Mouse (Mus musculus): ENCODE measurements at regions not wholly inside any gene's neighbourhood (a gene's known extent, or its start where the extent isn't known, plus 50 kb on each side); places are given as distances from the start of the nearest gene placed in this dataset.

DNA sequence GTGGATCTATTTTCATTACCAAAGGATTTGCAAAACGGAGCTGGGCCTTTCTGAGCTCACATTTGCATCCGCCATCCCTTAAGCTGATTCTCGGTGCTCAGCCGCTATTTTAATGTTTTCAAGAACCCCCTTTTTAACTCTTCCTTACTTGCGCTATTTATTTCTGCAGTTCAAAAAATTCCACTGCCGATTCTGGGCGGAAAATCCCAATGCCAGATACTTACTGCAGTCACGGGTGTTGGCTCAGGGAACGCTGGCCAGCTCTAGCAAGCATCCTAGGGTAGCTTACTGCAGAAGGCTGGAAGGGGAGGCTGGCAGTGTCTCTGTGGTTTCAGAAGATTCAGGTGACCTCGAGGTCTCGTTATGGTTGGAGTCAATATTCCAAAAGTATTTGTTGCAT lies 159.4 kb downstream of the Faxc start:
- Histone ChIP-seq H3K27ac (ENCODE audit: low read depth, low read length) (no peak overlapping the region), H3K4me1 (ENCODE audit: insufficient read depth, low read length) (no peaks in the 10 kb centered on the region; the same call in 1 of the 2 replicates), H3K36me3 (ENCODE audit: insufficient read depth, low read length) (no peaks in the 10 kb centered on the region), H3K4me2 (ENCODE audit: low read depth, low read length, poor library complexity, severe bottlenecking) (no peak overlapping the region), H3K27me3 (ENCODE audit: insufficient read depth, low read length) (no peaks in the 10 kb centered on the region), H3K9me3 (ENCODE audit: low read length) (no peaks in the 10 kb centered on the region), H3K9ac (replicated peaks; ENCODE audit: low read length, poor library complexity, severe bottlenecking) (no peak overlapping the region), H3K4me3 (ENCODE audit: low read depth, low read length) (no peak overlapping the region)
- 52% methylated on average over 11 of the region's 11 CpGs for WGBS
- DNase-seq (ENCODE audit: low spot score) (no peak), ATAC-seq (ENCODE audit: low FRiP score) (no peak)
- no peak for TF ChIP-seq CTCF (IDR thresholded peaks at IDR 0.05)

DNA sequence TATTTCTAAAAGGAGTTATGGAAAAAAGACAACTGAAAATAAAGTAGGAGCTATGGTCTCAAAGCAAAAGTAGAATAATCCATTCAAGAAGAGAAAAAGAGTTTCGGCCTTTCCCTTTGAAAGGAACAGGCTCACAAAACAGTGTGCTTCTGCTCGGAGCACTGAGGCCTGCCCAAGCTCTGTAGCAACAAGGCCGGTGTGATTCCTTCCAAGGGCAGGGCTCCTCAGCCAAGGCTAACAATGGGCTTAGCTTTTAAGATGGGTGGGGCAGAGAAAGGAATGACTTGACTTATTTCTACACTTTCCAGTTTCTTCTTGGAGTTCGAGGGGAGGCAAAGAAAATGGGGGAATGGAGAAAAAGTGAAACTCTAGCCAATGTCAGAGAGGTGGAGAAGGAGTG lies 161.4 kb downstream of the Faxc start:
- ATAC-seq (ENCODE audit: low FRiP score) (no peak), DNase-seq (ENCODE audit: low spot score) (no peak)
- no peak overlapping the region for H3K27ac ChIP-seq (ENCODE audit: low read depth, low read length)
- no peak for TF ChIP-seq CTCF (IDR thresholded peaks at IDR 0.05)
- no peak overlapping the region for H3K9ac ChIP-seq (replicated peaks; ENCODE audit: low read length, poor library complexity, severe bottlenecking)
- H3K36me3 ChIP-seq (ENCODE audit: insufficient read depth, low read length) = no peaks in the 10 kb centered on the region
- H3K27me3 ChIP-seq (ENCODE audit: insufficient read depth, low read length) = no peaks in the 10 kb centered on the region
- H3K9me3 ChIP-seq (ENCODE audit: low read length) = no peaks in the 10 kb centered on the region
- H3K4me1 ChIP-seq (ENCODE audit: insufficient read depth, low read length) = no peaks in the 10 kb centered on the region; the same call in 1 of the 2 replicates
- H3K4me2 ChIP-seq (ENCODE audit: low read depth, low read length, poor library complexity, severe bottlenecking) = no peak overlapping the region
- WGBS = 80% methylated on average over 4 of the region's 4 CpGs
- no peak overlapping the region for H3K4me3 ChIP-seq (ENCODE audit: low read depth, low read length)

DNA sequence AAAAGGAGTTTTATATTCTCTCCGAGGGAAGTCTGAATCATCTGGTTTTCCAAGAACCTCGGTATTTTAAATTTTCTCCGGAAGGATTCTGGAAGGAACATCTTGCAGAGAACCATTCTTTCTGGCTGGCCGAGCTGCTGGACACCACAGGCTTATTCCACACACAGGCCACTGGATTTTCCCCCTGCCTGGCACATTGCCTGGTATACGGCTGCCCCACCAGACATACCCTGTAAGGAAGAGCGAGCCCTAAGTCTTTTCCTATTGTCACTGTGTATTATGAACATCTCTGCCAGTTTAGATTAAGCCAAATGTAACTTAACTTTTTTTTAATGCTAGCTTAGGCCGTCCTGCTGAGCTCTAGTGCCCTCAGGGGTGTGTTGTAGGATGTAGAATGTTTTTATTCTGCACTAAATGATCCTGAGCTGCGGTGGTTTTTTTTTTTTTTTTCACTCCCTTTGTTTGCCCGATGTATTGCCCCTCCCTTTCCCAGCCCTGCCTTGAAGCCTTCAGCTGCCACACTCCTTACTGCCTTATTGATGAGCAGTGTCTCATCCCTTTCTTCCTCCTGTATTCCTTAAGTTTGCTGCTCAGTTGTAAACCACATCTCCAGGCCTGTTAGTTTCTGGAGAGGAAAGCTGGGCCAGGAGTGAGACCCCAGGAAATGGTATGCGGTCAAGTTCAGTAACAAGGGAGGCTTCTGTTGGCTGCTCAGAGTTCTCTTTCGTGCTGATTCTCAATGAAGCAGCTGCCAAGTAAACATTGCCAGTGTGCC lies 164.3 kb downstream of the Faxc start:
- Histone ChIP-seq H3K4me1 (ENCODE audit: insufficient read depth, low read length) (no peaks in the 10 kb centered on the region; the same call in 1 of the 2 replicates), H3K27me3 (ENCODE audit: insufficient read depth, low read length) (no peaks in the 10 kb centered on the region), H3K27ac (ENCODE audit: low read depth, low read length) (peak overlapping the region; percentile 51), H3K4me3 (ENCODE audit: low read depth, low read length) (no peak overlapping the region), H3K9ac (replicated peaks; ENCODE audit: low read length, poor library complexity, severe bottlenecking) (0 out of 2 replicates have a peak overlapping the region, but pooled peaks have one; percentile 36), H3K9me3 (ENCODE audit: low read length) (no peaks in the 10 kb centered on the region), H3K4me2 (ENCODE audit: low read depth, low read length, poor library complexity, severe bottlenecking) (no peak overlapping the region), H3K36me3 (ENCODE audit: insufficient read depth, low read length) (no peaks in the 10 kb centered on the region)
- TF ChIP-seq CTCF (IDR thresholded peaks at IDR 0.05) = no peak
- peak; percentile 65 for DNase-seq (ENCODE audit: low spot score)
- 15% methylated on average over 11 of the region's 11 CpGs for WGBS
- ATAC-seq (ENCODE audit: low FRiP score) = peak; percentile 63; the same call in 1 of the 2 replicates

DNA sequence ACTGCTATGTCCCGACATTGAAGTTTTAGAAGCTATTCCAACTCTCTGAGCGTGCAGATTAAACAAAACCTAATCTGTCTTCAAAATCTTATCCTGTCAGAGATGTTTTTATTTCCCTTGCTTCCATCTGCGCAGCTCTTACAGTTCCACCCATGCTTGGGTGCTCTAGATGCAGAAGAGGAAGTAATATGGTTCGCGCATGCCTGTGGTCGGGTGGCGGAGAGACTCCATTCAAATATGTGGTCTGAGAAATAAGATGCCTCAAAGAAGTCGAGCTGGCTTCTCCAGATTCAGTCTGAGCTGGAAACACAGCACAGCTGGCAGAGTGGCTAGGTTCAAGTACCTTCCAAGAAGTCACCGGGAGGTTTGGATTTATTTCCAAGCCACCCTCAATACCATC lies 167.5 kb downstream of the Faxc start:
- ATAC-seq (ENCODE audit: low FRiP score) = no peak
- no peak overlapping the region for H3K4me2 ChIP-seq (ENCODE audit: low read depth, low read length, poor library complexity, severe bottlenecking)
- 91% methylated on average over 9 of the region's 9 CpGs for WGBS

DNA sequence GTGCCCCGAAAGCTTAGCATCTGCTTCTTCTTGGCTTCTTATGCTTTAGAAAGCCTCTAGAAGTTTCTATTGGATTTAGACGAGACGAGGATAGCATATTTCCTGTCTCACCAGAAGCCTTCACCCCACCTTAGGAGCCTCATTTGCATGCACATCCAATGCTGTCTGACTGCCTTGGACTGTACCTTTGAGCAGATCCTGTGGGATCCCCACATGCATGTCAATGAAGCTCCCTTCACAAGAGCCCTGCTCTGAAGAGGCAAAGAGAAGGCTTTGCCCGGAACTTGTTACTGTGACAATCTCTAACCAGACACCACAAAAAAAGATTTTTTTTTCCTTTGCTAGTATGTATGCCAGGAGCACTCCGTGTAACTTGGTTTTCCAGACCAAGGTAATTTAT lies 171.3 kb downstream of the Faxc start:
- Histone ChIP-seq H3K4me1 (ENCODE audit: insufficient read depth, low read length) (no peaks in the 10 kb centered on the region), H3K36me3 (ENCODE audit: insufficient read depth, low read length) (no peaks in the 10 kb centered on the region), H3K9ac (replicated peaks; ENCODE audit: low read length, poor library complexity, severe bottlenecking) (no peak overlapping the region), H3K27ac (ENCODE audit: low read depth, low read length) (0 out of 2 replicates have a peak overlapping the region, but pooled peaks have one; percentile 14), H3K9me3 (ENCODE audit: low read length) (no peaks in the 10 kb centered on the region), H3K4me2 (ENCODE audit: low read depth, low read length, poor library complexity, severe bottlenecking) (no peak overlapping the region), H3K27me3 (ENCODE audit: insufficient read depth, low read length) (no peaks in the 10 kb centered on the region), H3K4me3 (ENCODE audit: low read depth, low read length) (no peak overlapping the region)
- 35% methylated on average over 5 of the region's 5 CpGs for WGBS
- peak; percentile 87 for ATAC-seq (ENCODE audit: low FRiP score)
- TF ChIP-seq CTCF (IDR thresholded peaks at IDR 0.05) = no peak
- DNase-seq (ENCODE audit: low spot score) = peak; percentile 58

More for the DNA sequence above, 167.5 kb downstream of the Faxc start:
- Histone ChIP-seq H3K4me3 (ENCODE audit: low read depth, low read length) (no peak overlapping the region), H3K27me3 (ENCODE audit: insufficient read depth, low read length) (no peaks in the 10 kb centered on the region), H3K9me3 (ENCODE audit: low read length) (no peaks in the 10 kb centered on the region), H3K27ac (ENCODE audit: low read depth, low read length) (no peak overlapping the region), H3K9ac (replicated peaks; ENCODE audit: low read length, poor library complexity, severe bottlenecking) (no peak overlapping the region), H3K36me3 (ENCODE audit: insufficient read depth, low read length) (no peaks in the 10 kb centered on the region), H3K4me1 (ENCODE audit: insufficient read depth, low read length) (no peaks in the 10 kb centered on the region; the same call in 1 of the 2 replicates)
- DNase-seq (ENCODE audit: low spot score) = no peak
- TF ChIP-seq CTCF (IDR thresholded peaks at IDR 0.05) = no peak

DNA sequence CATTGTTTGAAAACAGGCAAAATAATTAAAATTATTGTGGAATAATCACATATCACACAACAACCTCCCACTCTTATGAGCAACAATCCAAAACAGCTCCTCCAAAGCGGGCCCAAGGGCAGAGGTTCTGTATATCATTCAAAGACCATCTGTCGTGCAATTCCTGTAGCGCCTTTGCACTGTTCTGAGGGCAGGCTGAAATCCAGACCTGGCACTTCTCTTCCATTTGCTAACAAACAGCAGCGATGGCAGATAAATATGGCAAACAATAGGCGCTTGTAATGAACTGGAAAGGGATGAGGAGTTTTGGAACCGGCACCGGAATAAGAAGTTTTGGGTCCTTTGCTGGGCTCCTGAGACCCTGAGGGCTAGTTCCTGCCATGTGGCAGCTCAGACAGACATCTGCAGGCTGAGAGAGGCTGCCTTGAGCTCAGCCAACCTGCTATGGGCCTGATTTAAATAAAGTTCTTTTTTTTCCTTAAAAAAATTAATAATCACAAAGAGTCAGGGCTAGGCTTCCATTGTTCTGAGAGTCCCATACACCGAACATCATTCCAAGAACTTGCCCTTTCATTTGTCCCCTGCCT lies 172.0 kb downstream of the Faxc start:
- Histone ChIP-seq H3K27ac (ENCODE audit: low read depth, low read length) (peak overlapping the region; percentile 8; the same call in 1 of the 2 replicates), H3K4me3 (ENCODE audit: low read depth, low read length) (no peak overlapping the region), H3K4me2 (ENCODE audit: low read depth, low read length, poor library complexity, severe bottlenecking) (no peak overlapping the region), H3K9me3 (ENCODE audit: low read length) (no peaks in the 10 kb centered on the region), H3K9ac (replicated peaks; ENCODE audit: low read length, poor library complexity, severe bottlenecking) (no peak overlapping the region), H3K36me3 (ENCODE audit: insufficient read depth, low read length) (no peaks in the 10 kb centered on the region), H3K27me3 (ENCODE audit: insufficient read depth, low read length) (no peaks in the 10 kb centered on the region), H3K4me1 (ENCODE audit: insufficient read depth, low read length) (no peaks in the 10 kb centered on the region)
- DNase-seq (ENCODE audit: low spot score) = peak; percentile 63
- 42% methylated on average over 8 of the region's 8 CpGs for WGBS
- no peak for TF ChIP-seq CTCF (IDR thresholded peaks at IDR 0.05)
- ATAC-seq (ENCODE audit: low FRiP score) = peak; percentile 70; the same call in 1 of the 2 replicates

Data from midbrain, postnatal 0 days (tissue).